Mouse (Mus musculus): ENCODE measurements around the gene BC030870. TPM values are rescaled to one million over a fixed set of nuclear protein-coding genes. Genes with fewer than 3 reads are reported as not detected.

The BC030870 gene
- total and polyA plus RNA-seq, 3 experiments: not detected

GRCm38 (mm10) chr8:65107936-65108718 is 21.2 kb downstream of the BC030870 start:
- H3K9ac ChIP-seq (ENCODE audit: low read depth, low read length): no peak overlapping the region
- H3K36me3 ChIP-seq (ENCODE audit: control insufficient read depth, insufficient read depth, low read length): no peaks in the 10 kb centered on the region
- H3K27ac ChIP-seq: no peak overlapping the region
- H3K27me3 ChIP-seq (ENCODE audit: control insufficient read depth, insufficient read depth, low read length): no peaks in the 10 kb centered on the region
- no peaks in the 10 kb centered on the region for H3K79me2 ChIP-seq (replicated peaks; ENCODE audit: control insufficient read depth, insufficient read depth, low read length)
- WGBS: 93% methylated on average over 25 of the region's 25 CpGs
- H3K4me1 ChIP-seq (ENCODE audit: control insufficient read depth, insufficient read depth, low read length): no peaks in the 10 kb centered on the region
- no peak overlapping the region for H3K4me3 ChIP-seq
- DNase-seq: no peak
- no peak for TF ChIP-seq POLR2A (IDR thresholded peaks at IDR 0.05; ENCODE audit: insufficient read depth, low read depth, low read length)
- TF ChIP-seq CTCF (IDR thresholded peaks at IDR 0.05): no peak
- no peak for TF ChIP-seq EP300 (IDR thresholded peaks at IDR 0.05; ENCODE audit: insufficient read depth, low read depth, low read length)
- intact Hi-C loops (cut with DNase I): no loop called here

GRCm38 (mm10) chr8:65104041-65104440 is 25.3 kb downstream of the BC030870 start:
- Histone ChIP-seq H3K27me3 (ENCODE audit: control insufficient read depth, insufficient read depth, low read length) (no peaks in the 10 kb centered on the region), H3K36me3 (ENCODE audit: control insufficient read depth, insufficient read depth, low read length) (no peaks in the 10 kb centered on the region), H3K9ac (ENCODE audit: low read depth, low read length) (no peak overlapping the region), H3K79me2 (replicated peaks; ENCODE audit: control insufficient read depth, insufficient read depth, low read length) (no peaks in the 10 kb centered on the region), H3K27ac (no peak overlapping the region), H3K4me3 (no peak overlapping the region), H3K4me1 (ENCODE audit: control insufficient read depth, insufficient read depth, low read length) (no peaks in the 10 kb centered on the region)
- DNase-seq: no peak
- WGBS: 40% methylated on average over 4 of the region's 4 CpGs
- intact Hi-C loops (cut with DNase I): no loop called here
- TF ChIP-seq CTCF (IDR thresholded peaks at IDR 0.05): no peak
- TF ChIP-seq POLR2A (IDR thresholded peaks at IDR 0.05; ENCODE audit: insufficient read depth, low read depth, low read length): no peak
- TF ChIP-seq EP300 (IDR thresholded peaks at IDR 0.05; ENCODE audit: insufficient read depth, low read depth, low read length): no peak

- no peak overlapping the region for H3K9ac ChIP-seq (ENCODE audit: low read depth, low read length)
- H3K36me3 ChIP-seq (ENCODE audit: control insufficient read depth, insufficient read depth, low read length): no peaks in the 10 kb centered on the region
- H3K27me3 ChIP-seq (ENCODE audit: control insufficient read depth, insufficient read depth, low read length): no peaks in the 10 kb centered on the region
- DNase-seq: no peak
- no peak for TF ChIP-seq POLR2A (IDR thresholded peaks at IDR 0.05; ENCODE audit: insufficient read depth, low read depth, low read length)
- no peak for TF ChIP-seq EP300 (IDR thresholded peaks at IDR 0.05; ENCODE audit: insufficient read depth, low read depth, low read length)
- TF ChIP-seq CTCF (IDR thresholded peaks at IDR 0.05): no peak
- H3K4me1 ChIP-seq (ENCODE audit: control insufficient read depth, insufficient read depth, low read length): no peaks in the 10 kb centered on the region
- no peak overlapping the region for H3K4me3 ChIP-seq
- 87% methylated on average over 7 of the region's 7 CpGs for WGBS
- no peak overlapping the region for H3K27ac ChIP-seq
- H3K79me2 ChIP-seq (replicated peaks; ENCODE audit: control insufficient read depth, insufficient read depth, low read length): no peaks in the 10 kb centered on the region
- intact Hi-C loops (cut with DNase I): no loop called here
Measured at GRCm38 (mm10) chr8:65103632-65104031, 25.7 kb downstream of the BC030870 start.

- intact Hi-C loops (cut with DNase I): no loop called here
- Histone ChIP-seq H3K4me1 (ENCODE audit: control insufficient read depth, insufficient read depth, low read length) (no peaks in the 10 kb centered on the region), H3K79me2 (replicated peaks; ENCODE audit: control insufficient read depth, insufficient read depth, low read length) (no peaks in the 10 kb centered on the region), H3K36me3 (ENCODE audit: control insufficient read depth, insufficient read depth, low read length) (no peaks in the 10 kb centered on the region), H3K9ac (ENCODE audit: low read depth, low read length) (no peak overlapping the region), H3K27me3 (ENCODE audit: control insufficient read depth, insufficient read depth, low read length) (no peaks in the 10 kb centered on the region), H3K27ac (no peak overlapping the region), H3K4me3 (no peak overlapping the region)
- DNase-seq: no peak
- 51% methylated on average over 3 of the region's 3 CpGs for WGBS
- TF ChIP-seq CTCF (IDR thresholded peaks at IDR 0.05) (no peak), EP300 (IDR thresholded peaks at IDR 0.05; ENCODE audit: insufficient read depth, low read depth, low read length) (no peak), POLR2A (IDR thresholded peaks at IDR 0.05; ENCODE audit: insufficient read depth, low read depth, low read length) (no peak)
Measured at GRCm38 (mm10) chr8:65099735-65100134, 29.6 kb downstream of the BC030870 start.

GRCm38 (mm10) chr8:65097760-65098415 is 31.5 kb downstream of the BC030870 start:
- H3K27ac ChIP-seq: no peak overlapping the region
- no peaks in the 10 kb centered on the region for H3K79me2 ChIP-seq (replicated peaks; ENCODE audit: control insufficient read depth, insufficient read depth, low read length)

GRCm38 (mm10) chr8:65089781-65090180 is 39.6 kb downstream of the BC030870 start:
- TF ChIP-seq CTCF (IDR thresholded peaks at IDR 0.05) (no peak), EP300 (IDR thresholded peaks at IDR 0.05; ENCODE audit: insufficient read depth, low read depth, low read length) (no peak), POLR2A (IDR thresholded peaks at IDR 0.05; ENCODE audit: insufficient read depth, low read depth, low read length) (no peak)
- intact Hi-C loops (cut with DNase I): no loop called here

More at GRCm38 (mm10) chr8:65097760-65098415, 31.5 kb downstream of the BC030870 start:
- no peak for DNase-seq
- no peaks in the 10 kb centered on the region for H3K36me3 ChIP-seq (ENCODE audit: control insufficient read depth, insufficient read depth, low read length)
- no peak overlapping the region for H3K9ac ChIP-seq (ENCODE audit: low read depth, low read length)
- H3K4me3 ChIP-seq: no peak overlapping the region
- H3K27me3 ChIP-seq (ENCODE audit: control insufficient read depth, insufficient read depth, low read length): no peaks in the 10 kb centered on the region
- TF ChIP-seq CTCF (IDR thresholded peaks at IDR 0.05) (no peak), POLR2A (IDR thresholded peaks at IDR 0.05; ENCODE audit: insufficient read depth, low read depth, low read length) (no peak), EP300 (IDR thresholded peaks at IDR 0.05; ENCODE audit: insufficient read depth, low read depth, low read length) (no peak)
- 53% methylated on average over 7 of the region's 7 CpGs for WGBS
- intact Hi-C loops (cut with DNase I): no loop called here
- no peaks in the 10 kb centered on the region for H3K4me1 ChIP-seq (ENCODE audit: control insufficient read depth, insufficient read depth, low read length)

More at GRCm38 (mm10) chr8:65089781-65090180, 39.6 kb downstream of the BC030870 start:
- Histone ChIP-seq H3K27me3 (ENCODE audit: control insufficient read depth, insufficient read depth, low read length) (no peaks in the 10 kb centered on the region), H3K4me3 (no peak overlapping the region), H3K9ac (ENCODE audit: low read depth, low read length) (no peak overlapping the region), H3K36me3 (ENCODE audit: control insufficient read depth, insufficient read depth, low read length) (no peaks in the 10 kb centered on the region), H3K4me1 (ENCODE audit: control insufficient read depth, insufficient read depth, low read length) (0 out of 2 replicates have a peak, but pooled peaks cover 1% of the 10 kb centered on the region), H3K27ac (no peak overlapping the region), H3K79me2 (replicated peaks; ENCODE audit: control insufficient read depth, insufficient read depth, low read length) (no peaks in the 10 kb centered on the region)
- WGBS: 59% methylated on average over 7 of the region's 7 CpGs
- DNase-seq: no peak

Measured in heart, adult 2 months (tissue).